Mouse (Mus musculus) liver, postnatal 0 days (tissue): ENCODE results near the gene Dis3l2. TPM values are rescaled to one million over a fixed set of nuclear protein-coding genes. Genes with fewer than 3 reads are reported as not detected.

Source experiments
- ATAC-seq: fragments of 200-750 bp; cut with Nextera tagmentation; 2 replicates; pipeline ENCODE4 v1.8.0; 2017; ENCODE audit warnings: mild to moderate bottlenecking, moderate library complexity
- DNase-seq: peaks from one replicate; pipeline ENCODE4 v3.0.0-alpha.2; 2016
- H3K27ac ChIP-seq: fragments of 300-500 bp; sonication (generic); 2 replicates; pipeline ENCODE4 v1.5.1; 2014; ENCODE audit warnings: antibody characterized with exemption, moderate library complexity, mild to moderate bottlenecking, low read depth
- H3K27me3 ChIP-seq: fragments of 300-500 bp; sonication (generic); 2 replicates; pipeline ENCODE4 v1.6.1; 2014; ENCODE audit warnings: low read length, control low read depth, mixed read lengths; ENCODE audit not compliant: insufficient read depth
- H3K36me3 ChIP-seq: fragments of 300-500 bp; sonication (generic); replicated peaks from 2 replicates; pipeline ENCODE4 v1.6.1; 2014; ENCODE audit warnings: mild to moderate bottlenecking, control low read depth, low read length, moderate library complexity, mixed read lengths; ENCODE audit not compliant: insufficient read depth
- H3K4me1 ChIP-seq: fragments of 300-500 bp; sonication (generic); 2 replicates; pipeline ENCODE4 v1.6.1; 2014; ENCODE audit warnings: antibody characterized with exemption, mild to moderate bottlenecking, control low read depth; ENCODE audit not compliant: insufficient read depth
- H3K4me2 ChIP-seq: fragments of 300-500 bp; sonication (generic); 2 replicates; pipeline ENCODE4 v1.6.1; 2014; ENCODE audit warnings: low read depth, mild to moderate bottlenecking, low read length, moderate library complexity, mixed read lengths
- H3K4me3 ChIP-seq: fragments of 300-500 bp; sonication (generic); 2 replicates; pipeline ENCODE4 v1.5.1; 2014; ENCODE audit warnings: low read depth, low read length
- H3K9ac ChIP-seq: fragments of 300-500 bp; sonication (generic); replicated peaks from 2 replicates; pipeline ENCODE4 v1.6.1; 2014; ENCODE audit warnings: mild to moderate bottlenecking, moderate library complexity
- H3K9me3 ChIP-seq: fragments of 300-500 bp; sonication (generic); 2 replicates; pipeline ENCODE4 v1.6.1; 2016; ENCODE audit warnings: mild to moderate bottlenecking, control low read depth, low read length, mixed read lengths
- CTCF ChIP-seq: sonication (generic); IDR thresholded peaks from 2 replicates; pipeline ENCODE4 v1.5.1; 2016; ENCODE audit warnings: antibody characterized with exemption, low read depth
- EP300 ChIP-seq: IDR thresholded peaks from 2 replicates; pipeline ENCODE4 v1.6.1; 2016; ENCODE audit warnings: antibody characterized with exemption, low read depth, mild to moderate bottlenecking
- WGBS: fragments of 180-500 bp; shearing (Covaris S2); extraction: QIAGEN DNeasy Blood & Tissue Kit; methylation state at CpG from one replicate; pipeline ENCODE4 v1.1.7; 2014; ENCODE audit not compliant: insufficient replicate concordance; 5-methylcytosine and 5-hydroxymethylcytosine counted together
- polyA plus RNA-seq: library from polyadenylated mRNA; unstranded; fragments of >200 nt; fragmentation: Nextera tagmentation; extraction: Ambion mirVana; gene quantifications from 2 replicates; pipeline ENCODE4 v1.2.1, GENCODE M21; 2015

Dis3l2 gene
- polyA plus RNA-seq: 7.2 and 7.9 TPM in 2 replicates

DNA sequence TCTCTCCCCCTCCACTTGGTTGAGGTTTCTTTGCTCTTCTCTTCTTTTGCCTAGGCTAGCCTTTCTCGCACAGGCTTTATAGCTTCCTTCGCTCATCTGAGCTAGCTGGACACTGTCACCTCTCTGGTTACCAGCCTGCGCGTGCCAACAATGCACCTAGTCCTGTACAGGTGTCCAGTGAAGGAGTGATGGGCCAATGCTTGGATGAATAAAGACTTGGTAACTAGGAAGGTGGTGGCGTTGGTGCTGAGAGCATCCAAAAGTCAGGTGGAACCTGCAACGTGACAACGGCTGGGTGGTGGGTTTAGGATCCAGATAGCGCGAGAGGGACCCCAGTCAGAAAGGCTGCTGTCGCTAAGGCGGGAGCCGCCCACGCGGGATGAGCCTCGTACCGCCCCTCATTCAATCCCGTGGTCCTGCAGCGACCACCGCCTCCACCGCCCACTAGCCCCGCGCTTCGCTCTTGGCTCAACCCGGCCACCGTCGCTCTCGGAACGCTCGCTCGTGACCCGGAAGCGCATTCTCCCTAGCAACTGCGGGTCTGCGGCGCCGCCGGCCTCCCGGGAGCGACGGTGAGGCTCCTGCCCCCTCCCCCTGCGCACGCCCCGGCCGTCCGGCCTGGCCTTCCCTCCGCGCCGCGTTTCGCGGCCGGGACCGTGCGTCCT is at the start of gene Dis3l2:
Gene Dis3l2 (plus strand): TSS at position 509 of the 665 bp plus-strand sequence.
- 4% methylated on average over 53 of the region's 54 CpGs for WGBS
- H3K9ac ChIP-seq: peak within 1 kb of the TSS; percentile 83
- TF ChIP-seq EP300 (no peak), CTCF (no peak)

DNA sequence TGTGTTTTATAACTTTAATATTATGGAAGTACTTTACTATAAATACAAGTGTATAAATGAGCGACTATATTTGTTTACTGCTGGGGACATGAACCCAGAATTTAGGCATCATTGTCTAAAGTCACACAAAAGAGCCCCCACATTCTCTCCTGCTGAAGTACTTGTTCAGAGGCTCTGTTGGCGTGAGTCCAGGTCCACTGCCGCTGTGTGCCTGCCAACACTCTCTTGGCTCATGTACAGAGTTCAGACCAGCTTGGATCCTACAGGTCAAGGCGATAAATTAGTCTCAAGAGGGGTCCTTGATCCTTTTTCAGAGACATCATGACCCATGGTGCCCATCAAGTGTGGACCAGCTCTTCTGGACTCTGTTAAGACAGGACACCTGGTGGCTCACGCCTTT is 46.5 kb upstream of the Dis3l2 start:
- no peak overlapping the region for H3K9ac ChIP-seq
- ATAC-seq (no peak), DNase-seq (peak; percentile 31)
- no peak overlapping the region for H3K4me2 ChIP-seq
- WGBS: 72% methylated on average over 5 of the region's 5 CpGs
- H3K27ac ChIP-seq: no peak overlapping the region
- H3K27me3 ChIP-seq: no peaks in the 10 kb centered on the region
- H3K36me3 ChIP-seq: no peaks in the 10 kb centered on the region
- TF ChIP-seq CTCF: no peak
- TF ChIP-seq EP300: no peak
- H3K4me1 ChIP-seq: no peaks in the 10 kb centered on the region
- no peaks in the 10 kb centered on the region for H3K9me3 ChIP-seq
- H3K4me3 ChIP-seq: no peak overlapping the region

More for the DNA sequence above, at the start of gene Dis3l2:
- Histone ChIP-seq H3K4me1 (peaks cover 11% of the 10 kb centered on the region), H3K27me3 (no peaks in the 10 kb centered on the region), H3K27ac (peak within 1 kb of the TSS; percentile 92), H3K4me2 (peak within 1 kb of the TSS; percentile 85), H3K36me3 (no peaks in the 10 kb centered on the region), H3K4me3 (peak within 1 kb of the TSS; percentile 80), H3K9me3 (no peaks in the 10 kb centered on the region)
- ATAC-seq: peak; percentile 94
- peak; percentile 87 for DNase-seq

DNA sequence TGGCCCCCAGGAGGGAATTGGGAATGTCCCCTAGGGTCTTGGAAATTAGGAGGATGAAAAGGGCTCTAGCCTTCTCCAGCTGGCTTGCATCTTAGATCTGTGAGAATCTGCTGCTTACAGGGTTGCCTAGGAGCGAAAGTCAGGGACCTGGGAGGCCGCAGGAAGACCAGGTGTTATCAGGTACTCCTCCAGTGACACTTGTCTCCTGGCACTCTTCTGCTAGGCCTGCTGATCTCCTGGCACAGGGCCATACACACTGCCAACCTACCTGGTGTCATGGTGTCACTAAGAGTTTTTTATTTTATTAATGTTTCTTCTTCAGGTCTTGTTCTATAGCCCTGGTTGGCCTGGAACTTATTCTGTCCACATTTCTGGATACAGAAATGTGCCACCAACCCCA is 38.5 kb upstream of the Dis3l2 start:
- no peak overlapping the region for H3K27ac ChIP-seq
- H3K4me1 ChIP-seq: peaks cover 5% of the 10 kb centered on the region
- H3K4me3 ChIP-seq: no peak overlapping the region
- H3K9ac ChIP-seq: no peak overlapping the region
- DNase-seq (no peak), ATAC-seq (no peak)
- H3K27me3 ChIP-seq: peaks cover 22% of the 10 kb centered on the region
- no peaks in the 10 kb centered on the region for H3K36me3 ChIP-seq
- WGBS: 64% methylated on average over 2 of the region's 2 CpGs
- no peaks in the 10 kb centered on the region for H3K9me3 ChIP-seq
- no peak overlapping the region for H3K4me2 ChIP-seq
- no peak for TF ChIP-seq EP300
- TF ChIP-seq CTCF: no peak

DNA sequence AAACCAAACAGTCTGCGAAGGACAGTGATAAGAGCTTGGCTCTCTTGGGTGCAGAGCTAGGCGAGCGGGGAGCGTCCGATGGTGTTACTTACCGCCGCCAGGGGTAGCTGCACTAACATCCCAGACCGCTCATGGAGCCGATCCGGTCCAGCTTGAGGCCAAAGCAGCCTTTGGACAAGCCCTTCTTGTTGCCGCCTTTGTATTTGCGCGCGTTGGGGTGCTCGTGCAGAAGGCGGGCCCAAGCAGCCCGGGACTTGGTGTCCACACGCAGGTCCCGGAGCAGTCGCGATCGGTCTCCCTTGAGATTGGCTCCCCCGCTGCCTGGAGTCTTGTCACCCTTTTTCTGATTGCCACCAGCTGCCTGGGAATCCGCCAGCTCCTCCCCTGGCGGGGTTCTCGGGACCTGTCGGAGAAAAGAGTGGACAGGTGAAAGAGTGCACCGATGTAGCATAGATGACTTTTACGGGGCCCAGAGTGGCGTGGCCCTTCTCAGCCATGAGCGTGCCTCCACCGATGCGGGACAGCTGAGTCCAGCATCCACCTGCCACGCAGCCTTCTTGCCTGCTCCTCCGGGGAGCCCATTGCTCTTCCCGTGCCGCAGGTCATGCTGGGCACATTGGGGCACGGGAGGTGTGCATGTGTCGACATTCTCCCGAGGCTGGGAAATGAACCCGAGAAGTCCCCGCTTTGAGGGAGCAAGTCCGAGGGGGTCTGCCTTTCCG is 33.9 kb upstream of the Dis3l2 start:
- TF ChIP-seq EP300: no peak
- TF ChIP-seq CTCF: peak; percentile 85
- peak; percentile 82 for ATAC-seq
- Histone ChIP-seq H3K4me2 (peak overlapping the region; percentile 80), H3K36me3 (no peaks in the 10 kb centered on the region), H3K27me3 (peaks cover 40% of the 10 kb centered on the region), H3K4me3 (peak overlapping the region; percentile 44), H3K9me3 (no peaks in the 10 kb centered on the region), H3K9ac (0 out of 2 replicates have a peak overlapping the region, but pooled peaks have one; percentile 4), H3K27ac (no peak overlapping the region), H3K4me1 (peaks cover 11% of the 10 kb centered on the region)
- DNase-seq: peak; percentile 68
- 2% methylated on average over 44 of the region's 44 CpGs for WGBS

- Histone ChIP-seq H3K4me1 (peaks cover 11% of the 10 kb centered on the region), H3K9me3 (no peaks in the 10 kb centered on the region), H3K27me3 (peaks cover 40% of the 10 kb centered on the region), H3K9ac (0 out of 2 replicates have a peak within 1 kb of the TSS, but pooled peaks have one; percentile 4), H3K27ac (no peak within 1 kb of the TSS), H3K36me3 (no peaks in the 10 kb centered on the region), H3K4me2 (peak within 1 kb of the TSS; percentile 80), H3K4me3 (peak within 1 kb of the TSS; percentile 44)
- 5% methylated on average over 53 of the region's 59 CpGs for WGBS
- TF ChIP-seq EP300 (no peak), CTCF (peak; percentile 64)
- DNase-seq (peak; percentile 69), ATAC-seq (peak; percentile 86)
Observed at GRCm38 (mm10) chr1:86670279-86671038, 33.1 kb upstream of the Dis3l2 start, which contains the start of gene Nppc. Gene Nppc (minus strand): TSS chr1:86670571.

- Histone ChIP-seq H3K27ac (no peak overlapping the region), H3K4me3 (no peak overlapping the region), H3K36me3 (no peaks in the 10 kb centered on the region), H3K9ac (no peak overlapping the region), H3K9me3 (no peaks in the 10 kb centered on the region), H3K4me2 (no peak overlapping the region), H3K4me1 (peaks cover 11% of the 10 kb centered on the region), H3K27me3 (peaks cover 24% of the 10 kb centered on the region)
- no peak for TF ChIP-seq CTCF
- TF ChIP-seq EP300: no peak
- 67% methylated on average over 9 of the region's 9 CpGs for WGBS
- no peak for DNase-seq
- ATAC-seq: no peak
Observed at GRCm38 (mm10) chr1:86674385-86674784, 29.2 kb upstream of the Dis3l2 start.
